Mouse (Mus musculus) heart, adult 9 months (tissue): ENCODE data around the gene Rasgef1a.

Source experiments
- DNase-seq, 2 experiments: peaks; one replicate each; pipeline ENCODE4 v3.0.0; 2022; ENCODE audit warnings: low spot score in 2 of 2

Gene Rasgef1a

GRCm38 (mm10) chr6:118027036-118027435, 15.8 kb downstream of the Rasgef1a start:
- DNase-seq = no peak

GRCm38 (mm10) chr6:118031467-118031866, 20.2 kb downstream of the Rasgef1a start:
- no peak for DNase-seq

DNA sequence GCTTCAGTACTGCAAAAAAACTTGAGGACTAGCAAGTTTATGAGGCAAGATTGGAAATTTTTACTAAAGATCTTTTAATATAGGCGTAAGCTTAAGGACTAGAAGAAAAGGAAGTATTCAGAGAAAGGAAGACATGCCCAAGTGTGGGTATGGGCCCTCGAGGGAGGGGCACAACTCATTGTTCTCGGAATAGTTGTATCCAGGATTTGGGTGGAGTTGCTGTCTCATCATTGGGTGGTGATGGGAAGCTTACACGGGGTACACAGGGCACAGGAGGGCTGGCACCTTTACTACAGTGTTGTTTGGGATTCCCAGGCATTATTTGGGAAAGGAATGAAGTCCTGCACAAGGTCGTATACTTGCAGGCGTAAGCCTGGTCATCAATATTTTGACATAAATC, 24.4 kb downstream of the Rasgef1a start:
- no peak for DNase-seq

- DNase-seq = no peak
These were observed 25.0 kb downstream of the Rasgef1a start for GRCm38 (mm10) chr6:118036118-118036805.

DNA sequence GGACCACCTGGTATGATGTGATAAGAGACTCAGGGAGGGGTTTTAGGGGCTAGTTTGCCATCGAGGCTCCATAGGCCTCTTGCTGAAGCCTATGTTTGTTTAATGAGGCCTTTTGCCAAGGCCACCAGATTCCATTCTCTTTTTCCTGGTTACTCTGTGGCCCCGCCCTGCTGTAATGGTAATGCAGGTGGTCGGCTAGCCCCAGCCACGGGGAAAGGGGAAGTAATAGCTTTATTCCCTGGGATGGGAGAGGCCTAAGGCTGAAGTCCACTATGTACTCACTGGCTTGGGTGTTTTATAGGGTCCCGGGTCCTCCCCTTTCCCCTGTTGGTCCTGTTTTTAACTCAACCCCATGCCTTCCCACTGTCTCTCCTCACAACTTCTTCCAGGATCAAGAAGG, 25.6 kb downstream of the Rasgef1a start:
- DNase-seq = no peak

DNA sequence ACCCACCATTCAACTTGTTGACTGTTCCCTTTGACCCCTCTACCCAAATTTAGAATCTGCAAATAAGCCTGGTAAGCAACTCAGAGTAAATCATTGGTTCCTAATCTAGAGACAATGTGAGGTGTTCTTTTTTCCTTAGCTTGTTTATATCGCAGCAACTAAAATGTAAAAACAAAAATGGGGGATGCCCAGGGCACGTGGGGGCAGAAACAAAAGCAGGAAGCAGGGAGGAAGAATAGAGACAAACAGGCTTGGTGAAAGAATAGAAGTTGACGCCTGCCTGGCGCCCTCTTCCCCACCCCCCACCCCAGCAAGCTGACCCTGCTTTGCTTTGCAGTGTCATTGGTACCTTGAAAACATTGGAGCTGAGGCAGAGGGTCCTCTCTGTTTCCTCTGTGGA, 33.9 kb downstream of the Rasgef1a start:
- no peak for DNase-seq

DNA sequence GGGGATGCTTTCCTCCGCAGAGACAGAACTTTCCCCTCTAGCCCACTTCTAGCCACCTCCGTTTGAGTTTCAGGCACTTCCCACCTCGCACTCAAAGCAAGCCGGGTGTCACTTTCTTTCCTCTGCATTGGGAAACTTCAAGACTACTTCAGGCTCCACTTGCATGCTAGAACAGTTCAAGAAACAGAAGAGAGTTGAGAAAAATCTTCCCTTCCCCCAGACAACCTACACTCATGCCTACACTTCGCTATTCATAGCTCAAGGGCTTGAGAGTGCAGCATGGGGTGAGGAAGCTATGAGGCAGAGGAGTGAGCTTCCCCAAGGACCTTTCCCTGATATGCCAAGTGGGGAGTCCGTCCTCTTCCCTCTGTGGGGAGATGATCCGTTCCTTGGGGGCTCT, 34.7 kb downstream of the Rasgef1a start:
- DNase-seq = no peak

GRCm38 (mm10) chr6:118046511-118046910, 35.3 kb downstream of the Rasgef1a start:
- DNase-seq = no peak

DNA sequence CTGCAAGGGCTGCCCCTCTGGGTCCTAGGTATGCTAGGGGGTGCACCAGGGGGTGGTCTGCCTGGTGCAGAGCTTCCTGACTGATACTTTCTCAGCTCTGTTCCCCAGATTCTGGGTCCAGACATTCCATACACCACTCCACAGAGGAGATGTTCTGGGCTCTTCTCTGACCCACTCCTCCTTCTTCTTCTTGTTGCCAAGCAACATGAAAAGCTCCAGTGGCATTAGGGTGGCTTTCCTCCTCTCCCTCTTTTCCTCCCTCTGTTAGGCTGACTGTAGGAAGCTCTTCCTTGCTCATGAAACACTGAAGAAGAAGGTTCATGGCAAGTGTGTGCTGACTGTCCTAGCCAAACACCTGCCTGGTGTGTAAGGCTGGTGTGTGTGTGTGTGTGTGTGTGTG, 35.7 kb downstream of the Rasgef1a start:
- no peak for DNase-seq

DNA sequence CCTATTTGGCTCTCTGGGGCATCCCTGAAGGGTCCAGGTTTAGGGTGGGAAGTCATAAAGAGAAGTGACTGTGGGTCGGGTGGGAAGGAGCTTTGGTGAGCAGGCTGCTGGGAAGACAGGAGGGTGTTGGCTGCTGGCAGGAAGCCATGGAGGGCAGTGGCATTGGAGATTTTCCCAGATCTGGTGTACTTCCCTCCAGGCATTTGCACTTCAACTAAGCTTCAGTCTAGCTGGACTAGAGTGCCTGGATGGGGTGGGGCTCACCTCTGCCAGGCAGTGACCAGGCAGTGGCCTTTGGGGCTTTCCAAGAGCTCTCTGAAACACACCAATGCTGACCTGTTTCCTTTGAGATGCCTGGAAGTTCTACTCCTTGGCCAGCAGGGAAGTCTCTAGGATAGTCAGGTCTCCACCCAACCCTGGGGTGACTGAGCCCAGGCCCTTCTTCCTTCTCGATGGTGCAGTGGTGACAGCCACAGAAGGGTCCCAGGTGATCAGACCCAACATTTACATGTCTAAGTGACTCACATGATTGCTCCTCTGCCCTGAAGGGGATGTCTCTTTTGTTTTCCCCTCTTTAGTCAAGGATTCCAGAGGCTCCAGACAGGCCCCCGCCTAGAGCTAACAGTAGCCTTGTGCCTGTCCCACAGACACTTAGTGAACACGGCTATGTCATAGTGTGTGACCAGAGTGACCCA, 36.7 kb downstream of the Rasgef1a start:
- DNase-seq = no peak

- DNase-seq = no peak
These were observed 38.5 kb downstream of the Rasgef1a start for GRCm38 (mm10) chr6:118049776-118050175.

DNA sequence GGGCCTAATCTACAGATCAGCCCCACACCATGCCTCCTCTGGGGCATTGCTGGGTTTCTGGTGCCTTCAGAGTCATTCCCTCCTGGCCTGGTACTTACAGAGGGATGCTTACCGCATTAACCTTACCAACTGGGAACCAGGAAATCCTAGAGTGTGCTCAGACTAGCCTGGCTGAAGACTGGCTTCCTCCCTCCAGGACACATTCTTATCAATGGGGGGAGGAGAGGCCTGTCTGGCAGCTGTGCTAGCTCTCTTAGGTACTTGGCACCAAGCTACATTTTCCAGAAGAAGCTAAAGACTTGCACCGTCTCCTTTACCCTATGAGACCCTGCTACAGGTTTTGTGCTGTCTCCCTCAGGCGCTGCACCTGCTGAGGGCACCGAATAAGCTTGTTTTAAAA, 40.2 kb downstream of the Rasgef1a start:
- DNase-seq = no peak

- DNase-seq = no peak
These were observed 44.0 kb downstream of the Rasgef1a start for GRCm38 (mm10) chr6:118055209-118055608.

DNA sequence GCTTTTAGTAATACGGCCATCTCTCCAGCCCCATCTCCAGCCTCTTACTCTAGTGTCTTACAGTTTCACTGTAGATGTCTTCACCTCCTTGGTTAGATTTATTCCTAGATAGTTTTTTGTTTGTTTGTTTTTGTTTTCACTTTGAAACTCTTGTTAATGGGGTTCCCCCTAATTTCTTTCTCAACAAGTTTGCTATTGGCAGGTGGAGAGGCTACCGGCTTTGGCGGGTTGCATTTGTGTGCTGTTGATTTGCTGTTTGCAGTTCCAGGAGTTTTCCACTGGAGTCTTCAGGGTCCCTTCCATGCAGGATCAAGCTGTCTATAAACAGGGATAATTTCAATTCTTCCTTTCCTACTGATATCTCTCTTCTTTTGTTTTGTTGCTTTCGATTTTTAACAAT, 50.0 kb downstream of the Rasgef1a start:
- DNase-seq = no peak

DNA sequence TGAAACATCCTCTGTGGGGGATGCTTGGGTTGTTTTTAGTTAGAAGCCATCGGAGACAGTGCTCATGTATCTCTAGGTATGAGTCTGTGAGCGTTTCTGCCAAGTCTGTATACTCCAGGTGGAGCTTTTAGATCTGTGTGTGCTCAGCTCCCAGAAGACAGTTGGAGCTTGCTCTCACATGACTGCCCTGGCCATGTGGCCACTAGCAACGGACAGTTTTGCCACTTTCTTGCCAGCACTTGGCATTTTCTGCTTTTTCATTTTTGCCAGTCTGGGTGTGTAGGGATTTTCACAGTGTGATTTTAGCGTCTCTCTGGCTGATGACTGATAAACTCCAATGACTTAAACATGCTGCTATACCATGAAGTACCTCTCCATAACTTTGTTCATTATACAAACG, 52.0 kb downstream of the Rasgef1a start:
- no peak for DNase-seq

GRCm38 (mm10) chr6:118064968-118065530, 53.8 kb downstream of the Rasgef1a start:
- peak in 1 of 2 experiments; percentile 11 for DNase-seq

GRCm38 (mm10) chr6:118065837-118066198, 54.6 kb downstream of the Rasgef1a start:
- no peak for DNase-seq

- peak; percentile 23 to 30 for DNase-seq
These were observed 55.2 kb downstream of the Rasgef1a start for GRCm38 (mm10) chr6:118066199-118067081.

DNA sequence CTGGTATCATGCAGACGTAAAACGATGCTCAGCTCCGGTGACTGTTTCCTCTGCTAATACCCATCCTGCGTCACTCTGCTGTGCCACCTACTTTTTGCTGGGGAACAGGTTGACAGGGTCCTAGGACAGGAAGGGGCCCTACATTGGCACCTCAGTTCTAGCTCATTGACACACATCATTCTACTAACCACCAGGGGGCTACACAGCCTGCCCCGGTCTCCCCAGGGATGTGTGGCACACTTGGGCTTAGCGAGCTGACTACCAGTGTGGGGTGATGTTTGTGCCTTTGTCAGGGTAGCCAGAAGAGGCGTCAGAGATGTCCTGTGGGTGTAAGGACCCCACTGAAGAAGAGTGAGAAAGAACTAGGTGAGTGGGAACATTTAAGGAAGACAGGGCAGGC, 56.5 kb downstream of the Rasgef1a start:
- no peak for DNase-seq

GRCm38 (mm10) chr6:118070321-118071012, 59.2 kb downstream of the Rasgef1a start:
- DNase-seq = no peak

- no peak for DNase-seq
These were observed 59.7 kb downstream of the Rasgef1a start for GRCm38 (mm10) chr6:118071013-118071350.

DNA sequence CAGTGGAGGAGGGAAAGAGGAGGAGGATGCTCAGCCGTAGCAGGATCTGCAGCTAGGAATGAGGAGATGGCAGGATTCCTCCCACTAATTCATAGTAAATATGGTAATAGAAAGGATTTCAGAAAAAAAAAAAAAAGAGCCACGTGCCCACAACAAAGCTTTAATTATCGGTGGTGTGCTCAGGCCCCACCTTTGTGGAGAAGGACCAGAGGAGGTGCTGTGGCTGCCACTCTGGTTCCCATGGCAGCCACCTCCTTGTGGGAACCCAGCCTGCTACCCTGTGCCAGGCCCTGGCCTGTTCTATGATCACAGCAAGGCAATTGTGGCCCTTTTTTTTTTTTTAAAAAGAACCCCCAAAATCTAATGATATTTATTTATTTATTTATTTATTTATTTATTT, 60.2 kb downstream of the Rasgef1a start:
- no peak for DNase-seq
